Mouse (Mus musculus) forebrain, embryonic 11.5 days (tissue): Measurements from ENCODE around the gene Hoxa3. TPM values are rescaled to one million over a fixed set of nuclear protein-coding genes. Genes with fewer than 3 reads are reported as not detected.

Experiments
- ATAC-seq: fragments of 200-750 bp; cut with Nextera tagmentation; replicated peaks from 2 replicates; pipeline ENCODE4 v1.8.0; 2017; ENCODE audit warnings: moderate TSS enrichment; ENCODE audit not compliant: low FRiP score
- DNase-seq: peaks from one replicate; pipeline ENCODE4 v3.0.0-alpha.2; 2017; ENCODE audit warnings: low spot score
- H3K27ac ChIP-seq: fragments of 300-500 bp; sonication (generic); 2 replicates; pipeline ENCODE4 v1.5.1; 2014; ENCODE audit warnings: low read depth, low read length
- H3K27me3 ChIP-seq: fragments of 300-500 bp; sonication (generic); 2 replicates; pipeline ENCODE4 v1.6.1; 2014; ENCODE audit warnings: mild to moderate bottlenecking, low read length, mixed read lengths; ENCODE audit not compliant: control insufficient read depth, insufficient read depth
- H3K36me3 ChIP-seq: fragments of 300-500 bp; sonication (generic); 2 replicates; pipeline ENCODE4 v1.6.1; 2014; ENCODE audit warnings: mild to moderate bottlenecking, low read length, moderate library complexity, mixed read lengths; ENCODE audit not compliant: control insufficient read depth, insufficient read depth
- H3K4me1 ChIP-seq: fragments of 300-500 bp; sonication (generic); replicated peaks from 2 replicates; pipeline ENCODE4 v1.6.1; 2014; ENCODE audit warnings: low read length, mixed read lengths; ENCODE audit not compliant: control insufficient read depth, insufficient read depth
- H3K4me2 ChIP-seq: fragments of 300-500 bp; sonication (generic); 2 replicates; pipeline ENCODE4 v1.6.1; 2014; ENCODE audit warnings: low read depth, mild to moderate bottlenecking, low read length, moderate library complexity, mixed read lengths; ENCODE audit not compliant: severe bottlenecking
- H3K4me3 ChIP-seq: fragments of 300-500 bp; sonication (generic); 2 replicates; pipeline ENCODE4 v1.5.1; 2014; ENCODE audit warnings: low read depth, low read length
- H3K9ac ChIP-seq: fragments of 300-500 bp; sonication (generic); 2 replicates; pipeline ENCODE4 v1.6.1; 2014; ENCODE audit warnings: low read length
- H3K9me3 ChIP-seq: fragments of 300-500 bp; sonication (generic); 2 replicates; pipeline ENCODE4 v1.6.1; 2016; ENCODE audit warnings: low read length, mixed read lengths; ENCODE audit not compliant: control insufficient read depth
- WGBS: fragments of 180-500 bp; shearing (Covaris S2); extraction: QIAGEN DNeasy Blood & Tissue Kit; methylation state at CpG from one replicate; pipeline ENCODE4 v1.1.7; 2014; 5-methylcytosine and 5-hydroxymethylcytosine counted together
- polyA plus RNA-seq: library from polyadenylated mRNA; unstranded; fragments of >200 nt; fragmentation: Nextera tagmentation; extraction: Ambion mirVana; gene quantifications from 2 replicates; pipeline ENCODE4 v1.2.1, GENCODE M21; 2014

Hoxa3 gene
- polyA plus RNA-seq, 1 experiment from 2014 or later: not detected

GRCm38 (mm10) chr6:52151571-52151970 is 61.6 kb downstream of the Hoxa3 start:
- 4% methylated on average over 4 of the region's 4 CpGs for WGBS
- DNase-seq (no peak), ATAC-seq (no peak)
- Histone ChIP-seq H3K27ac (no peak overlapping the region), H3K9ac (no peak overlapping the region), H3K9me3 (no peaks in the 10 kb centered on the region), H3K27me3 (peaks cover 83% of the 10 kb centered on the region), H3K4me2 (no peak overlapping the region), H3K36me3 (no peaks in the 10 kb centered on the region), H3K4me3 (no peak overlapping the region), H3K4me1 (no peaks in the 10 kb centered on the region)

DNA sequence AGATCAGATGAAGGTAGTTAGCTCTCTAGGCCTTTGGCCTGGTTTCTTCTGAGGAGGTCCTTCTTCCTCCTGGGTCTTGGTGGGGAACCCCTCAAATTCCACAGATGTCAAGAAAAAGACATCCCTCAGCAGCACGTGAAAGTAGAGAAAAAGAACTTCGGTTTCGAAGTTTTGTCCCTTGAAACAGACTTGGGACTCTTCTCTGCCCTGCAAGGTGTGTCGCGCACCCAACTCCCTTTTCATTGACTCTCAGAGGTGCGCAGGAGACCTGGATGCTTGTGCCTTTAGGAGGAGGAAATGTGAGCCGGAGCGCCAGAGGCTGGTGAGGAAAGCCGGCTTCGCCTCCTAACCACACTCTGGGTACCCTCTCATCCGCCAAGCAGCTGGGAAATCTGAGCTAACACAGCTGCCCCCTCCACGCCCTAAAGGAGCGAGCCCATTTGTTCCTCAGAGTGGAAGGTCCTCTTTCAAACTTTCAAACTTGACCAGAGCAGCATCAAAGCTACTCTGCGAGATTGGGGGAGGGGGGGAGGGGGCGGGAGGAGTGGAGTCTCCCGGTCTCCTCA is 62.7 kb downstream of the Hoxa3 start:
- WGBS: 3% methylated on average over 16 of the region's 16 CpGs
- Histone ChIP-seq H3K4me1 (no peaks in the 10 kb centered on the region), H3K9me3 (no peaks in the 10 kb centered on the region), H3K4me2 (no peak overlapping the region), H3K36me3 (no peaks in the 10 kb centered on the region), H3K9ac (no peak overlapping the region), H3K4me3 (no peak overlapping the region), H3K27me3 (peaks cover 79% of the 10 kb centered on the region), H3K27ac (no peak overlapping the region)
- ATAC-seq: no peak
- DNase-seq: peak; percentile 57

- H3K36me3 ChIP-seq: no peaks in the 10 kb centered on the region
- WGBS: 89% methylated on average over 5 of the region's 5 CpGs
- ATAC-seq (no peak), DNase-seq (no peak)
- H3K27ac ChIP-seq: no peak overlapping the region
- H3K9me3 ChIP-seq: no peaks in the 10 kb centered on the region
- H3K27me3 ChIP-seq: no peaks in the 10 kb centered on the region
- no peak overlapping the region for H3K4me2 ChIP-seq
- H3K9ac ChIP-seq: no peak overlapping the region
- 0 out of 2 replicates have a peak, but pooled peaks cover 1% of the 10 kb centered on the region for H3K4me1 ChIP-seq
- H3K4me3 ChIP-seq: no peak overlapping the region
These were observed 74.0 kb downstream of the Hoxa3 start for GRCm38 (mm10) chr6:52139115-52139514.

DNA sequence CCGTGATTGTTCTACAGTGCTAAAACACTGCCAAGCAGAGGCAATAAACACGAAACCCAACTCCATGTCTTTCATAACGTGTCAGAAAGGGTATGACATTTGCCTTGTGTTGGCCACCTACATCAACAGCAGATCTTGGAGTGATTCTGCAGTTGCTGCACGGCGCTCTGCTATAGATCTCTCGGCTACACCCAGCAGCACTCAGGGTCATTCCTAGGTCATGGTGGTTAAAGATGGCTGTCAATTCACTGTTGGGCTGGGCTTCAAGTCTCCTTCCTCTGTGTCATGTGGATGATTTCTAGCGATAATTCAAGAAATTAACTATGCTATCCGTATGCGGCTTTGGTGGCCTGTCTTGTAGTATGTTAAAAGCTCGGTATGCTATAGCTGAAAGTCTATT is 74.6 kb downstream of the Hoxa3 start:
- ATAC-seq (no peak), DNase-seq (no peak)
- H3K27me3 ChIP-seq: no peaks in the 10 kb centered on the region
- H3K27ac ChIP-seq: no peak overlapping the region
- H3K4me3 ChIP-seq: no peak overlapping the region
- no peaks in the 10 kb centered on the region for H3K36me3 ChIP-seq
- H3K4me1 ChIP-seq: 0 out of 2 replicates have a peak, but pooled peaks cover 1% of the 10 kb centered on the region
- no peak overlapping the region for H3K9ac ChIP-seq
- WGBS: 78% methylated on average over 10 of the region's 10 CpGs
- H3K4me2 ChIP-seq: no peak overlapping the region
- H3K9me3 ChIP-seq: no peaks in the 10 kb centered on the region

DNA sequence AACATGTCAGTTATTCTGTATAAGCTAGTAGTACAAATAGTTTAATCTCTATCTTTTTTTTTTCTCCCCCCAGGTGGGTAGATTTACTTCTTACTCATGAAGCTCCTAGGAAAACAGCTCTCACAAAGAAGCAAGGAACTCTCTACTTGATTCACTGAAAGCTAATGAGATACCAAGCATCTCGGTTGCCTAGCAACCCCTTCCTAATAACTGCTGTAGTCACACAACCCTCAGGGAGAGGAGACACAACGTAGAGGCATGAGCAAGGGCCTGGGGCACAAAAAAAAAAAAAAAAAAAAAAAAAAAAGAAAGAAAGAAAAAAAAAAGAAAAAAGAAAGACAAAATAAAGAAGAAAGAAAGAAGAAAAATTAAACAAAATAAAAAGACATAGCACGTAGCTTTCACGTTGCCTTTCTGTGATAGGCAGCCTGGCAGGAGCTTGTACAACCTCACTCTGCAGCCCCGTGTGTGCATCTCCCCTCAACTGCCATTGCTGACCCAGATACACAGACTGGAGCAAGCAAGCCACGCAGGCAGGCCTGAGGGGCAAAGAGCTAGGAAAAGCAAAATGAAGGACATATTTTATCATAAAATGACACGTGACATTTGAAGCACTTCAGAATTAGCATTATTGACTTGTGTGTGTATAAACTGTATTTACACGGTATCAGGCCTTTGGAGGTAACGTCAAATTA is 75.1 kb downstream of the Hoxa3 start:
- H3K4me1 ChIP-seq: 0 out of 2 replicates have a peak, but pooled peaks cover 1% of the 10 kb centered on the region
- WGBS: 63% methylated on average over 9 of the region's 9 CpGs
- H3K9ac ChIP-seq: no peak overlapping the region
- no peak overlapping the region for H3K4me2 ChIP-seq
- H3K4me3 ChIP-seq: no peak overlapping the region
- H3K9me3 ChIP-seq: no peaks in the 10 kb centered on the region
- no peak overlapping the region for H3K27ac ChIP-seq
- no peaks in the 10 kb centered on the region for H3K36me3 ChIP-seq
- DNase-seq (no peak), ATAC-seq (no peak)
- H3K27me3 ChIP-seq: no peaks in the 10 kb centered on the region

GRCm38 (mm10) chr6:52123673-52124072 is 89.5 kb downstream of the Hoxa3 start:
- H3K9ac ChIP-seq: no peak overlapping the region; the same call in 1 of the 2 replicates
- H3K4me1 ChIP-seq: no peaks in the 10 kb centered on the region
- H3K4me3 ChIP-seq: no peak overlapping the region
- H3K36me3 ChIP-seq: no peaks in the 10 kb centered on the region
- H3K4me2 ChIP-seq: no peak overlapping the region
- H3K9me3 ChIP-seq: no peaks in the 10 kb centered on the region
- H3K27me3 ChIP-seq: no peaks in the 10 kb centered on the region
- no peak for ATAC-seq
- 82% methylated on average over 4 of the region's 4 CpGs for WGBS
- DNase-seq: no peak
- H3K27ac ChIP-seq: no peak overlapping the region

- DNase-seq (no peak), ATAC-seq (no peak)
- H3K27ac ChIP-seq: no peak overlapping the region
- no peak overlapping the region for H3K9ac ChIP-seq
- no peaks in the 10 kb centered on the region for H3K36me3 ChIP-seq
- H3K27me3 ChIP-seq: no peaks in the 10 kb centered on the region
- 73% methylated on average over 3 of the region's 3 CpGs for WGBS
- H3K4me1 ChIP-seq: no peaks in the 10 kb centered on the region
- no peaks in the 10 kb centered on the region for H3K9me3 ChIP-seq
- no peak overlapping the region for H3K4me3 ChIP-seq
- H3K4me2 ChIP-seq: no peak overlapping the region
These were observed 92.0 kb downstream of the Hoxa3 start for GRCm38 (mm10) chr6:52121173-52121572.
